Mouse (Mus musculus) left cerebral cortex, postnatal 4 days (tissue): Measurements from ENCODE around the gene St6galnac1. TPM values are rescaled to one million over a fixed set of nuclear protein-coding genes. Genes with fewer than 3 reads are reported as not detected.
"Not testable (repeated sequence)": the region's sequence is repeated elsewhere in the genome, so short reads cannot be mapped to it uniquely, and the experiment has no call there.

Experiments
- DNase-seq: peaks from one replicate; pipeline ENCODE4 v3.0.0-alpha.2; 2022
- intact Hi-C: fragments of 180-260 bp; cut with DNase I; formaldehyde crosslinking; loops from one replicate; pipeline ENCODE4 v1.15.1; 2025
- total RNA-seq, 2 experiments: library from RNA; stranded (reverse); gene quantifications; 2 replicates each; pipeline ENCODE4 v1.2.3; 2021

Gene St6galnac1
- total RNA-seq, 2 experiments from 2014 or later, result not detected

- peak; percentile 92 for DNase-seq
- intact Hi-C loops, result loop anchor here (2.0 kb wide), 1 partner anchor 165 kb away; no protein-coding TSS in a partner anchor
These were observed 32.8 kb upstream of the St6galnac1 start for GRCm38 (mm10) chr11:116807938-116808606.

GRCm38 (mm10) chr11:116807526-116807925, 32.2 kb upstream of the St6galnac1 start:
- intact Hi-C loops, result no loop called here
- no peak for DNase-seq

GRCm38 (mm10) chr11:116807116-116807515, 31.8 kb upstream of the St6galnac1 start:
- DNase-seq, result no peak
- intact Hi-C loops, result no loop called here

- intact Hi-C loops, result no loop called here
These were observed 31.1 kb upstream of the St6galnac1 start for GRCm38 (mm10) chr11:116806136-116807071.

GRCm38 (mm10) chr11:116802709-116803108, 27.4 kb upstream of the St6galnac1 start:
- intact Hi-C loops, result no loop called here
- no peak for DNase-seq

More at GRCm38 (mm10) chr11:116806136-116807071, 31.1 kb upstream of the St6galnac1 start:
- no peak for DNase-seq

- intact Hi-C loops, result no loop called here
- no peak for DNase-seq
These were observed 25.8 kb upstream of the St6galnac1 start for GRCm38 (mm10) chr11:116801106-116801505.

DNA sequence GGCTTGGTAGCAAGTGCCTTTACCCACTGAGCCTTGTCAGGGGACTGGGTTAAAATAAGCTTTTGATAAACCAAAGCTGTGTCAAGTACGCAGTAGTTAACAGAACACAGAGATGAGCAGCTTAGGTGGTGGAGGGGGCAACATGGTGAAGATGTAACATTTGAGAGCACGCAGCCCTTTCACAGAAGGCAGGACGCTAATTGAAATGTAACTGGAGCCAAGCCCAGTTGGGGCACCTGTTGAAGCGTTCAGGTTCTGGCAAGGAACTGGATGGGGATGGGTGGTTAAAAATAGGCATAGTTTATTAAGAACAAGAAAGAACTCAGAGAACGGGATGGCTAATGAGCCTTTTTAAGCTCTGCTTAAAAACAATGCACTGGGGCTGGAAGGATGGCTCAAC, 24.1 kb upstream of the St6galnac1 start:
- intact Hi-C loops, result no loop called here
- peak; percentile 57 for DNase-seq

GRCm38 (mm10) chr11:116784221-116784620, 8.9 kb upstream of the St6galnac1 start:
- no peak for DNase-seq
- intact Hi-C loops, result no loop called here

- no peak for DNase-seq
- intact Hi-C loops, result no loop called here
These were observed 7.4 kb upstream of the St6galnac1 start for GRCm38 (mm10) chr11:116782737-116783145.

GRCm38 (mm10) chr11:116773205-116773604, 2.1 kb downstream of the St6galnac1 start:
- intact Hi-C loops, result no loop called here
- DNase-seq, result no peak

DNA sequence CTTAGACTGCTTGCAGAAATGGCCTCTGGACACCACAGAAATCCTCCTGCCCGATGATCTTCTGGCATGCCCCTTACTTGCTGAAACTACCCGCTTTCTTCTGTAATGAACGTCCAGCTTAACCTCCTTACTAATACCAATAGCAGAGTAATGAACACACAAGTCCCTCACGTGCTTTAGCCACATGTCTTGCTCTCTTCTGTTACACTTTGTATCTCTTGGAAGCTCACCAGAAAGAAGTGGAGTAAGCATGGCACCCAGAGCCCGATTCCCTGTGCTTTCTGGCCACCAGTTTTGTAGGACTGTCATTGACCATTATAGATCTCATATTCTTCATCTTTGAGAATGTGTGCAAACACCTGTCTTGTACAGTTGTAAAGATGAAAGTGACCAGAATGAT, 5.4 kb downstream of the St6galnac1 start:
- DNase-seq, result no peak

DNA sequence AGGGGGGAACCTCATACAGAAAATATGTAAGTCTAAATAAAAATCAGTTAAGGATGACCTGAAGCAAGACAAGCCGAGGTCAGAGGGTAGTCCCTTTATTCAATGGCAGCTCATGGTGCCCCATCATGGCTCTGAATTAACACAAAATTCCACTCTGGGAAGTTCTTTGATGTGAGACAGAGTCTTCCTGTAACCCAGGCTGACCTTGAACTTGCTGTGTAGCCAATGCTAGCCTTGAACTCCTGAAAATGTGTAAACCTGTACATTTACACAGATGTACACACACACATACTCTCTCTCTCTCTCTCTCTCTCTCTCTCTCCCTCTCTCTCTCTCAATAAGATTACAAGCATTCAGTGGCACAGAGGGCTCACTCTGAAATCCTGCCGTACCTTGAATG, 10.4 kb downstream of the St6galnac1 start:
- intact Hi-C loops, result no loop called here

More for the DNA sequence above, 5.4 kb downstream of the St6galnac1 start:
- intact Hi-C loops, result no loop called here

DNA sequence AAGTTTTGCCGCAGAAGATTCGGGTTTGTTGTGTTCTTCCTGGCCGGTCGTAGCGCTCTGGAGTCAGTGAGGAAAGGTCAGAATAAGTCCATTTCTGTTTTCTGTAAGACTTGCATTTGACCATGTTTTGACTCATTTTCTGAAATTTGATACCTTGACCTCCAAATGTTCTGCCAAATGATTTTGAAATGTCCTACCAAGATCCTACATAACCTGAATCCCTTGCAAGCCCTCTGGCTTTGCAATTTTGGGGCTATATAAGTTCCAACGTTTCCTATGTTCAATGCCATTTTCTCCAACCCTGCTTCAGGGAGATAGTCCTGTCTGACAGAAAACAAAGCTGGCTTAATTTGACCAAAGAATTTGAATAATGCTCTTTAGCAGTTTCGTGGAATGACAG, 11.0 kb downstream of the St6galnac1 start:
- intact Hi-C loops, result no loop called here
- DNase-seq, result no peak

More for the DNA sequence above, 10.4 kb downstream of the St6galnac1 start:
- no peak for DNase-seq

DNA sequence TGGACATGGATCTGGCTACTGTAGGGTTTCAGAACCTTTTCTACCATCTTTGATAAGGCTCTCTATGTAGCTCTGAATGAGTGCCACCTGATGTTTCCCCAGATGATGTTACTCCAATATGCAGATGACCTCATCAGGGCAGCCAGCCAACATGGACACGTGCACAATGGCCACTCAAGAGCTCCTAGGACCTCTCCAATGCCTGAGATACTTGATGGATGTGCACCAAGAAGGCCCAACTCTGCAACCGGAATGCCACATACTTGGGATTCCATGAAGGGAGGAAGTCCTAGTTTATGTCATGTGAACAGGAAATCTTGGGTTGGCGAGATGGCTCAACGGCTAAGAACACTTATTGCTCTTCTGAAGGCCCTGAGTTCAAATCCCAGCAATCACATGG, 20.1 kb downstream of the St6galnac1 start:
- no peak for DNase-seq
- intact Hi-C loops, result no loop called here

DNA sequence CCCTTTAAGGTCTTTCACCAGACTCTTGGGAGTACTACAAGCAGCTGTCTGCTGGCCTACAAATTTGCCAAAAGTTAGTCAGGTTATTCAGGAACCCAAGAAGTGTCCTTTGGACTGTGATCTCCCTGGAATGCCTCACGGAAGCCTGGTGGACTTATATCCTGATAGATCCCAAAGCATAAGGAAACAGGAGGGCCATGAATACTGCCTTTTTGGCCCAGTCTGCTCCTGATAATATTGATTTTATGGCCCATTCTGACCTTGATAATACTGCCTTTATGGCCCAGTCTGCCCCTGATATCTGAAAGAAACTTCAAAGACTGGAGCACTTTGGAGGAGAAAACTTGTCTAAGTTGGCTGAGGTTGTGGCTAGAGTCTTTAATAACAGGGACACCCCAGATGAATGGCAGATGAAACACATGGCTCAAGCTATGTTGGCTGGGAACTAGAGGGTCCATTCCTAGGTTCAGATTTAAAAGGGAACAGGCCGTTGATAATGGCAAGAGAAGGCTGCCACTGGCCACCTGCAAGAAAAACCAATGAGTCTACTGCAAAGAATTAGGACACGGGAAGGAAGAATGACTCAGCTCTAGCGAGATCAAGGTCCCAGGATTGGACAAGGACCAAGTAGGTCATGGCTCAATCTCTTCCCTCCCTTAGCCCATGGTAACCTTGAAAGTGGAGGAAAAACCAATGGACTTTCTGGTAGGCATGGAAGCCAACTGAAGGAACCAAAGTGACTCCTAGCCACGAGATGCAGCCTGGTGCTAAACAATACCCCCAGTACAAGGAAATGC, 21.4 kb downstream of the St6galnac1 start:
- intact Hi-C loops, result no loop called here

GRCm38 (mm10) chr11:116749733-116750132, 25.6 kb downstream of the St6galnac1 start:
- intact Hi-C loops, result loop anchor here (2.0 kb wide), 1 partner anchor 25 kb away; the partner anchor contains the start of gene St6galnac1
- DNase-seq, result no peak

More for the DNA sequence above, 21.4 kb downstream of the St6galnac1 start:
- no peak for DNase-seq

DNA sequence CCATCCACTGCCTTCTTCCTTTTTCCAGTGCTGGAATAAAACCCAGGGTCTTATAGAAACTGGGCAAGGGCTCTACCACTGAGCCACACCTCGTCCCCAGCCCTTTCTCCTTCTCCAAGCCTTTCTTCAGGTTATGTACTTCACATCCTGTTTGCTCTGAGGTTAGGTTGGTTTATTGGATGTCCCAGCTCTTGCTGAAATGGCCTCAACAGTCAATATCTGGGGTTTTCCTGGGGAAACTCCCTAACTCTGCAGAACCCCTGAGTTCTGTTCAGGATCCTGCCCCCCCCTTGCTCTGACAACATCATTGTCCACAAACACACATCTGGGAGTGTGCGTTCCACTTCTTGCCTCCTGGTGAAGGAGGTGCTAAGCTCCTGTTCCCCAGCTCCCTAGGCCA, 26.6 kb downstream of the St6galnac1 start:
- not testable (repeated sequence) for DNase-seq
- intact Hi-C loops, result loop anchor here (2.0 kb wide), 1 partner anchor 26 kb away; the partner anchor contains the start of gene St6galnac1

DNA sequence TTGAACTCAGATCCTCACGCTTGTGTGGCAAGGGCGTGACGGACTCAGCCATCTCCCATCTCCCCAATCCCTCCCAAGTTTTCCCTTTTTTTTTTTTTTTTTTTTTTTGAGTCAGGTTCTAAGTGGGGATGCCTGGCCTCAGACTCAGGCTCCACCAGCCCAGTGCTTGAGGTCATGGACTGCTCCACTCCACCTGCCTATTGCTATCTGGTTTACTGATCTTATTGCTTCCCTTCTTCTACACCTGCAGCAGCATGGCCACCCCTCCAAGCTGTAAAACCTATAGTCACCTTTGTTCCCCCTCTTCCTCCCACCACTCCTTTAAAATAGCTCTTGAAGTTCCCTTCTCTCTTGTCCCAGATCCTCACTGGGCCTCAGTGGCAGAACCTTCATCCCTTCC, 28.5 kb downstream of the St6galnac1 start:
- DNase-seq, intact Hi-C loops: not testable (repeated sequence)

- DNase-seq, intact Hi-C loops: not testable (repeated sequence)
These were observed 29.9 kb downstream of the St6galnac1 start for GRCm38 (mm10) chr11:116745457-116745856.

GRCm38 (mm10) chr11:116738411-116738810, 36.9 kb downstream of the St6galnac1 start:
- DNase-seq, result peak; percentile 8

More at GRCm38 (mm10) chr11:116738411-116738810, 36.9 kb downstream of the St6galnac1 start:
- intact Hi-C loops, result no loop called here
